Mouse (Mus musculus): ENCODE measurements around the gene Ear2.
"Not testable (repeated sequence)": the region's sequence is repeated elsewhere in the genome, so short reads cannot be mapped to it uniquely, and the experiment has no call there.

GRCm38 (mm10) chr14:44123551-44123950 is 21.1 kb downstream of the Ear2 start, which contains the start of gene Gm3327:
- TF ChIP-seq POLR2A (IDR thresholded peaks at IDR 0.05; ENCODE audit: borderline replicate concordance, control insufficient read depth, low read depth, low read length); CTCF (IDR thresholded peaks at IDR 0.05; ENCODE audit: control insufficient read depth, insufficient read depth, low read length): not testable (repeated sequence)
